Mouse (Mus musculus) large intestine, adult 2 months (tissue): ENCODE data around the gene Efcab11. TPM values are rescaled to one million over a fixed set of nuclear protein-coding genes. Genes with fewer than 3 reads are reported as not detected.

Source experiments
- DNase-seq: peaks from one replicate; pipeline ENCODE4 v3.0.0-alpha.2; 2012; ENCODE audit warnings: low read depth, low spot score
- WGBS: fragments of 180-500 bp; shearing (Covaris S2); methylation state at CpG from one replicate; pipeline ENCODE4 v1.1.7; 2018; 5-methylcytosine and 5-hydroxymethylcytosine counted together
- polyA plus RNA-seq: library from polyadenylated mRNA; depleted of rRNA; stranded (reverse); fragments of >200 nt; gene quantifications from 2 replicates; pipeline ENCODE4 v1.2.3, GENCODE M21; 2012

Gene Efcab11
- polyA plus RNA-seq, 1 experiment, result 1.1 TPM

DNA sequence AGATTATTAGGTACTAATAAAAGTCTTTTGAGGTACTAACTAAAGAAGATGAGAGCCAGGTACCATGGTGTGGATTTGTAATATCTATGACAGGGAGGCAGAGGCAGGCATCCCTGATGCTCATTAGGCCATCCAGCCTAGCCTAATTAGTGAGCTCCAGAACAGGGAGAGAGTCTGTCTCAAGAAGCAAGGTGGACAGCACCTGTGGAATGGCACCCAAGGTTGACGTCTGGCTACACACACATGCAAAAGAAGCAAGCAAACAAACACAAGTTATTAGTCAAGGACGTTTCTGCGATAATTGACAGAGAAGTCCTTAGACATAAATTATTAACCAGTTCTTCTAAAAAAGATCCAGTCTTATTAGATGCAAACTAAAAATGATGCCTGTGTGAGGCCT lies 114.6 kb downstream of the Efcab11 start:
- WGBS, result 85% methylated on average over 3 of the region's 3 CpGs
- no peak for DNase-seq

GRCm38 (mm10) chr12:99767691-99768090 lies 116.5 kb downstream of the Efcab11 start:
- DNase-seq, result no peak
- WGBS, result 90% methylated on average over 11 of the region's 11 CpGs

DNA sequence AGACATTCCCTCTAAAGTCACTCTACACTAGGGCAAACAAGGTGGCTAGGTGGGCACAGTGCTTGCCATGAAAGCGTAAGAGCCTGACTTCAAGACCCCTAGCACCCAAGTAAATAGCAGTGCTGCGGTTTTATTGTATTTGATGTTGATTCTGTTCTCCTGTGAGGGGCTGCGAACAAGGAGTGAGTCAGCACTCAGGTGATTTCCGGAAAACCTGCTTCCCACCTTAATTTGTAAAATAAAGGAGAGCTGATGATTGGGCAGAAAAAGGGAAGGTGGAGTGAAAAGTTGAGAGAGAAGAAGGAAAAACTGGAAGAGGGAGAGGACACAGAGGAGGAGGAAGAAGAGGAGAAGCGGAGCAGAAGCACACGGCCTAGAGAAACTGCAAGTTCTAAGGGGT lies 118.3 kb downstream of the Efcab11 start:
- WGBS, result 79% methylated on average over 6 of the region's 6 CpGs

GRCm38 (mm10) chr12:99764053-99764452 lies 120.2 kb downstream of the Efcab11 start:
- 89% methylated on average over 3 of the region's 3 CpGs for WGBS

More for the DNA sequence above, 118.3 kb downstream of the Efcab11 start:
- DNase-seq, result no peak

GRCm38 (mm10) chr12:99757754-99758526 lies 126.3 kb downstream of the Efcab11 start:
- 63% methylated on average over 15 of the region's 15 CpGs for WGBS

More at GRCm38 (mm10) chr12:99764053-99764452, 120.2 kb downstream of the Efcab11 start:
- DNase-seq, result no peak

GRCm38 (mm10) chr12:99756914-99757687 lies 127.1 kb downstream of the Efcab11 start:
- WGBS, result 66% methylated on average over 18 of the region's 18 CpGs

More at GRCm38 (mm10) chr12:99757754-99758526, 126.3 kb downstream of the Efcab11 start:
- no peak for DNase-seq

DNA sequence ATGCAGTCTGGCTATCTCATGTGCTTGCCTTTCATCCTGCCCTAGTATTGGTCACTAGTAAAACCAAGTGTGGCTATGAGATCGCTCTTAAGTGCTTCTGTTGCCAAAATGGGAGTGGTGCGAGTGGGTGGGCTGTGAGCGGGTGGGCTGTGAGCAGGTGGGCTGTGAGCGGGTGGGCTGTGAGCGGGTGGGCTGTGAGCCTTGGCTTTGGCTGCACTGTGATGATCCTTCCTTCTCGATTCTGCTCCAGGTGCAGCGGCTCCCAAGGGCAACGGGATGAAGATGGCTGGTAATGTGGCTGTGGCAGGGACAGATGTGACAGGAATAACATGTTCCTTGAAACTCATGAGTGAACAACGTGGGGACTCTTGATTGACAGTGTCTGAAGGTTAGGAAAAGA lies 128.0 kb downstream of the Efcab11 start:
- DNase-seq, result no peak
- WGBS, result 92% methylated on average over 9 of the region's 9 CpGs

More at GRCm38 (mm10) chr12:99756914-99757687, 127.1 kb downstream of the Efcab11 start:
- DNase-seq, result no peak

DNA sequence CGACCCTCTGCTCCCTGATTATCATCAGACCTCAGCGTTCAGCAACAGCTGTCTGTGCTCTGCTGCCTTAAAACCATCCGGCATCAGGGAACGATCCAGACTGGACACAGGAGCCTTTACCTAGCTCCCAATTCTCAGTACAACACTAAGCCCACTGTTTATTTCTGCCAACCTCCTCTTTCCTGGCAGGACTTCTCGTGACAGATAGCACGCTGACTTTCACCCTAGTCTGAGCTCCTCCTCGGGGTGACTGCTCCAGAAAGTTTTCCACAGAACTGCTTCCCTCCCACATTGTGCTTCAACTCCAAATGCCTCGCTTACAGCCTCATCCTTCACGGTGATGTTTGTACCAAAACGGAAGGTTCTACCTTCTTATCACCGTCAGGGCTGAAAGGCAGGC lies 131.3 kb downstream of the Efcab11 start:
- no peak for DNase-seq
- WGBS, result 73% methylated on average over 11 of the region's 11 CpGs

GRCm38 (mm10) chr12:99749391-99749790 lies 134.8 kb downstream of the Efcab11 start:
- 83% methylated on average over 3 of the region's 3 CpGs for WGBS
- DNase-seq, result no peak

GRCm38 (mm10) chr12:99741631-99742030 lies 142.6 kb downstream of the Efcab11 start:
- no peak for DNase-seq
- 79% methylated on average over 8 of the region's 8 CpGs for WGBS

DNA sequence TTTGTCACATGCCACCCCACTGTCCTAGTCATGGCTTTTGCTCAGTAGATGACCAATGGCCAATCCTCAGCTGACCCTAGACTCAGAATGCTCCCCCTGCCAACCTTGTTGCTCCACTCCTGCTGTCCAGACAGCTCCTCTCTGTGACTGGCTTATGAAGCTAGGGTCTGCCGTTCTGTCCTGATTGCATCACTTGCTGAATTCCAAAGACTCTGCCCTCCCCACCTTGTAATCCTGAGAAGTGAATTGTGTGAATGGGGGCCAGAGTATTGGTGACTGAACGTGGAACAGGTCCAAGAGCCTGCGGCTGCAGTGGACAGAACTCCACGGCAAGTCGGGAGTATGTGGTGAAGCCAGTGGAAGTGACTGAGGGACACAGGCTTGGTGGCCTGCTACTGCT lies 145.0 kb downstream of the Efcab11 start:
- 73% methylated on average over 5 of the region's 5 CpGs for WGBS
- no peak for DNase-seq

DNA sequence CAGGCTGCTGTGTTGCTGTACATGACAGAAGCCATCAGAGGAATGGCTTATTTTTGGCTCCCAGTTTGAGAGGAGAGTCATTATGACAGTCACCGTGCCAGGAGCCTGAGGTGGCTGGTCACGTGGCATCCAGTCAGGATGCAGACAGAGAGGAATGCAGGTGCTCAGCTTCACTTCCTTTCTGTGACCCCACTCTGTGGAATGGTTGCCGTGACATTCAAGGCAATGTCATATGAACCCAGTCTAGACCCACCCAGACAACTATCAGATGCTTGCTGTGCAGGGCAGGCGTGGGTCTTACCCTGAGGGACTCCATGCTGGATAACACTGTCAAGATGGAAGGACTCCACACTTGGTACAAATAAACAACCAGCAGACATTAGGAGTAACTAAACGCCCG lies 146.0 kb downstream of the Efcab11 start:
- 84% methylated on average over 6 of the region's 6 CpGs for WGBS
- no peak for DNase-seq

DNA sequence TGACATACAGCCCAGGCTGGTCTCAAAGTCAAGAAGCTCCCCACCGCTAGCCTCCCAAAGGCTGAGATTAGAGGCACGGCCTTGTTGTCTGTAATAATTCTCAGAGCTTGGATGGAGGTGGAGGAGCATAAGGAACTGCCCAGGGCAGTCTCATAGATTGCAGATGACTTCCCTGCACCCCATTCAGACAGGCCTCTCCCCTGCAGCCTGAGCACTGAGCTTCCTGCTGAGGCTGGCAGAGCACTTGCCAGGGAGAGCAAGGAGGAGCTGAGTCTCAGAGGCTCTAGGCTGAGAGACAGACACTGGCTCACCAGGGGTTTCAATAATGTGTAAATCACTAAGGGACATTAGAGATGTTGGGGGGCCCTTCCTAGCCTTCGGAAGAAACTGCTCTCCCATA lies 147.3 kb downstream of the Efcab11 start:
- 84% methylated on average over 3 of the region's 3 CpGs for WGBS
- DNase-seq, result no peak

GRCm38 (mm10) chr12:99735172-99735571 lies 149.1 kb downstream of the Efcab11 start:
- 85% methylated on average over 10 of the region's 10 CpGs for WGBS
- no peak for DNase-seq

GRCm38 (mm10) chr12:99724206-99724605 lies 160.0 kb downstream of the Efcab11 start:
- WGBS, result 95% methylated on average over 12 of the region's 12 CpGs
- DNase-seq, result no peak

- WGBS, result 77% methylated on average over 8 of the region's 8 CpGs
- no peak for DNase-seq
These were observed 160.4 kb downstream of the Efcab11 start for GRCm38 (mm10) chr12:99723791-99724190.

DNA sequence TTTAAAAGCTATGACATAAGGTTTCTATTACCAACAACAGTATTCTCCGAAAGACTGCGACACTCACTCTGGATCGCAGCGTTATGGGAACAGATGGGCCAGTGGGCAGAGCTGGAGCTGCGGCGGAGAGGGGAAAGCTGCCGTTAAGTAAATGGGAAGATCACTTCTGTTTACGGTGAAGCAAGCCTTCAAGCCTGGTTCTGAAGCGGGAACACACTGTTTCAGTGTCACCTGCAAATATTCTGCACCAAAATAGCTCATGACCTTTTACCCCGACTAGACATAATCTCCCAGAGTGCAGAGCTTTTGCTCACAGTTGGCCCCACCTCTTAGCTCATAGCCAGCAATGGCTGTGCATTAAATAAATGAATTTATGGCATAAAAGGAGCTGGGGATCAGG lies 162.9 kb downstream of the Efcab11 start:
- WGBS, result 57% methylated on average over 10 of the region's 10 CpGs
- no peak for DNase-seq

GRCm38 (mm10) chr12:99719777-99720176 lies 164.5 kb downstream of the Efcab11 start:
- no peak for DNase-seq
- 89% methylated on average over 11 of the region's 11 CpGs for WGBS

DNA sequence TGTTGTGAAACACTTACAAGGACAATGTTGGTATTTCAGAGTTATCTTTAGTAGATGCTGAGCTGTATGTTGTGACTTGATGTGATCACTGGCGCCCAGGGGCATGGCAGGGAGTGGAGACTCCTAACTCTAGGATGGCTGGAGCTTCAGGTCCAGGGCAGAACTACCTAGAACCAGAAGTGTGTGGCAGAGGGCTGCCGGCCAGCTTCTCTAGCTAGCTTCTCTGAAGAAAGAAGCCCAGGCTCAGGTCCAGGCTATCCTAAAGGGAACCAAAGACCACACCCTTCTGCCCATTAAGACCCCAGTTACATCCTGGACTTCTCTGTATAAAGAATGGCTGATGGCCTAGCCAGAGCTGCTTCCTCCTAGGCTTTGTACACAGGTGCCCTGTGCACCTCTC lies 166.1 kb downstream of the Efcab11 start:
- no peak for DNase-seq
- WGBS, result 97% methylated on average over 2 of the region's 2 CpGs

DNA sequence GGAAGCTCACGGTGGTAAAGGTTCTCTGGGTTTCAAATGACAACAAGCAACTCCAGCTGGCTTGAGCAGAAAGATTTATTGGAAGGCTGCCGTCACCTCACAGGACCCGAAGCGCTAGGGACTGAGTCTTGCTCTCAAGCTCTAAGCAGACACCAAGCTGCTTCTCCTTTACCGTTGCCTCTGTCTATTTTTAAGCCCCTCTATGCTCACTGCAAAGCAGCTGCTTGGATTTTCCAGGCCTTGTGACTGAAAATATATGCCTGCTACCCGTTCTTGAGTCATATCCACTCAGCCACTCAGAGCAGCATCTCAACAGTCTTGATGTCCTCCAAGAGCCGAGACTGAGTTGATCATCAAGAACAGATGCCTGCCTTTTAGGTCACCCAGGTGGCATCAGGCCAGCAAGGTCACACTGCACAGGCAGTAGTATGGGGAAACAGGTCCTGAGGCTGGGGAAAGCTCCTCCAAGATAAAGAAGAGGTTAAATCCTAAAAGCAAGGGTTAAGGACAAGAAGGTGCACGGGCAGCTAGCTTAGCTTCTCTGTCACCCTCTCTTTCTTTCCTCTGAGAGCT lies 168.1 kb downstream of the Efcab11 start:
- 64% methylated on average over 8 of the region's 8 CpGs for WGBS

More for the DNA sequence above, 168.1 kb downstream of the Efcab11 start:
- DNase-seq, result no peak
